Mouse (Mus musculus) brain, embryonic 14.5 days (tissue): ENCODE data around the gene Camta1.

Experiments used
- CTCF ChIP-seq: fragments of 200-500 bp; IDR thresholded peaks from 2 replicates; pipeline ENCODE4 v1.5.1; 2012; ENCODE audit warnings: inconsistent platforms, mild to moderate bottlenecking, moderate library complexity, borderline replicate concordance; ENCODE audit not compliant: insufficient read depth, insufficient read length; ENCODE audit errors: extremely low read depth
- POLR2A ChIP-seq: fragments of 200-500 bp; IDR thresholded peaks from 2 replicates; pipeline ENCODE4 v1.6.1; 2012; ENCODE audit warnings: mild to moderate bottlenecking, inconsistent platforms, borderline replicate concordance; ENCODE audit not compliant: poor library complexity, insufficient read depth, insufficient read length, severe bottlenecking; ENCODE audit errors: extremely low read depth

DNA sequence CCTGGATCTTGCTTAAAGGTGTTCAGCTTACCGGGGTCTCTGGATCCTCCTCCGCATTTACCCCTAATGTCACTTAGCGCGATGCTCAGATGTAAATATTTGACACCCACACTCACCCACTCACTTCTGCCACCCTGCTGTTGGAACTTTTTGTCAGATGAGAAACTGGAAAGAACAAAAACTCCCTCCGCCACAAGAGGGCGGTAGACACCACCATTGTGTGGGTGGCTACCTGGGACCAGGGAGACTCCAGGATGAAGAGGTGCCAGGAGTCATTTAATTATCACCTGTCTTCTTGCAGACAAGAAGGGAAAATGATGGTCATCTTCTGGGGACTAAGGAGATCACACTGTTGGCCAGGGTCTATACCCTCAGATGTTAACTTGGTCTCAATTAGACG is 895.1 kb downstream of the Camta1 start:
- TF ChIP-seq CTCF (peak; percentile 75), POLR2A (no peak)
